Mouse (Mus musculus) urinary bladder, postnatal 14 days (tissue): ENCODE data around the gene Utp15.

Experiments
- DNase-seq: peaks from one replicate; pipeline ENCODE4 v3.0.0; 2021; ENCODE audit warnings: low spot score

Utp15 gene

GRCm38 (mm10) chr13:98249594-98249993 lies 13.2 kb downstream of the Utp15 start:
- no peak for DNase-seq

GRCm38 (mm10) chr13:98245386-98245785 lies 17.5 kb downstream of the Utp15 start:
- DNase-seq, result no peak

- no peak for DNase-seq
These were observed 18.1 kb downstream of the Utp15 start for GRCm38 (mm10) chr13:98244571-98245350.

GRCm38 (mm10) chr13:98241531-98242282 lies 21.1 kb downstream of the Utp15 start:
- DNase-seq, result no peak

GRCm38 (mm10) chr13:98239978-98240641 lies 22.7 kb downstream of the Utp15 start:
- DNase-seq, result peak; percentile 76

GRCm38 (mm10) chr13:98235451-98235850 lies 27.4 kb downstream of the Utp15 start:
- DNase-seq, result no peak

- DNase-seq, result no peak
These were observed 32.3 kb downstream of the Utp15 start for GRCm38 (mm10) chr13:98230511-98230910.

GRCm38 (mm10) chr13:98226225-98226624 lies 36.6 kb downstream of the Utp15 start:
- no peak for DNase-seq

- DNase-seq, result peak; percentile 33
These were observed 40.0 kb downstream of the Utp15 start for GRCm38 (mm10) chr13:98222848-98223247.

- no peak for DNase-seq
These were observed 52.7 kb downstream of the Utp15 start for GRCm38 (mm10) chr13:98210137-98210536.

GRCm38 (mm10) chr13:98208842-98209241 lies 54.0 kb downstream of the Utp15 start:
- no peak for DNase-seq

- no peak for DNase-seq
These were observed 56.3 kb downstream of the Utp15 start for GRCm38 (mm10) chr13:98206546-98206870.

GRCm38 (mm10) chr13:98205771-98206545 lies 56.9 kb downstream of the Utp15 start, which contains the start of gene Arhgef28:
Gene Arhgef28 (minus strand): TSS chr13:98206439.
- DNase-seq, result peak; percentile 76

- no peak for DNase-seq
These were observed 57.7 kb downstream of the Utp15 start for GRCm38 (mm10) chr13:98205111-98205510.

- no peak for DNase-seq
These were observed 58.5 kb downstream of the Utp15 start for GRCm38 (mm10) chr13:98204371-98204770.

GRCm38 (mm10) chr13:98201436-98201835 lies 61.4 kb downstream of the Utp15 start:
- peak; percentile 51 for DNase-seq
